ENCODE assay signal across 10 mouse cellular contexts in the genomic region with DNA sequence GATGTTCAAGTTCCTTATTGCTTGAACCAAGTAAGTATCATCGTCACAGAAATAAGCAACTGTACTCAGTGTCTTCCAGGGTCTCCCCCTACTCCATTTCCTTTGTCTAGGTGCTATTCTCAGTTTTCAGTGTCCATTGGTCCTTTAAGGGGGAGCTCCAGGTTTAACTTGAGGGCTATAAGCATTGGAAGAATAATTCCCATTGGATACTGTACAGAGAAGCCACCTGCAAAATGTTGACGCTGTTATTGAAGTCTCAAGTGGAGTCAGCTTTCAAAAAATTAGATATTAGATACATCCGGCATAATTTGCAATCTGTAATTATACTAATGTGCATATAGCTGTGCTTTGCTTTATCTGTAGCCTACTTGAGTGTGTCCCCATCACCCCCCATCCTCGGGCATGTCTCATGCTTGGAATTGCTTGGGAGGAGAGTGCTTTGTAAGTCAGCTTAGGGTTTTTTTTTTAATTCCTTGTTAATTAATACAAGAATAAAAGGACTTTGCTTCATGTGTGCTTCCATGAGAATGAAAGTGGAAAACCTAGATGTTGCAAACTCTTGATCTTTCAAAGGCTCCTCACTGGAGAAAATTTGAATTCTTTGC.
DNase-seq lines count a peak whose midpoint lies in the region; ATAC-seq and TF ChIP-seq lines count a peak whose summit lies in the region.
"Had no signal": no experiment of that assay in that cellular context is flagged by ENCODE, and none has a peak within 500 bp of the region (broad histone marks: within the 10 kb centered on the region; RNA-seq: fewer than 3 reads in every experiment).

No protein-coding gene starts in this region.

- H3K36me3 ChIP-seq in hindbrain, embryonic 12.5 days, result peaks cover 51% of the 10 kb centered on the region
- peaks cover 45% of the 10 kb centered on the region for H3K36me3 ChIP-seq in midbrain, embryonic 13.5 days

- TF ChIP-seq POLR2A in brain, embryonic 14.5 days (IDR thresholded peaks at IDR 0.05; ENCODE audit: borderline replicate concordance, extremely low read depth, insufficient read depth, insufficient read length, poor library complexity, severe bottlenecking), result no peak

- H3K4me2 ChIP-seq in hindbrain, embryonic 12.5 days (replicated peaks), result peak overlapping the region; percentile 59
- peak overlapping the region; percentile 74 for H3K4me2 ChIP-seq in midbrain, embryonic 13.5 days (replicated peaks)

- no peaks in the 10 kb centered on the region for H3K9me3 ChIP-seq in hindbrain, embryonic 12.5 days (replicated peaks)
- H3K9me3 ChIP-seq in midbrain, embryonic 13.5 days, result no peaks in the 10 kb centered on the region

- H3K9ac ChIP-seq in hindbrain, embryonic 12.5 days, result peak overlapping the region; percentile 70
- peak overlapping the region; percentile 91 for H3K9ac ChIP-seq in midbrain, embryonic 13.5 days (replicated peaks)
- H3K9ac ChIP-seq: liver, embryonic 14.5 days had no signal

- no peak for ATAC-seq in hindbrain, embryonic 12.5 days (ENCODE audit: low FRiP score)
- ATAC-seq in midbrain, embryonic 13.5 days, result no peak

- 75% methylated on average over 4 of the region's 4 CpGs for WGBS in hindbrain, embryonic 12.5 days
- 47% methylated on average over 4 of the region's 4 CpGs for WGBS in midbrain, embryonic 13.5 days

- peak; percentile 39 for DNase-seq in 3T3-L1 (ENCODE audit: low read depth, low spot score)
- peak; percentile 74 for DNase-seq in brain, embryonic 14.5 days (ENCODE audit: low read depth)
- DNase-seq in T-cell, adult 2 months (ENCODE audit: low spot score), result no peak
- no peak for DNase-seq in spleen, adult 12 weeks (ENCODE audit: low spot score)
- DNase-seq in left cerebral cortex, adult 9 months (ENCODE audit: low spot score in 2 of 2), result no peak
- DNase-seq: gastrocnemius, postnatal 36 days had no signal

- H3K4me1 ChIP-seq in hindbrain, embryonic 12.5 days, result peaks cover 45% of the 10 kb centered on the region
- peaks cover 58% of the 10 kb centered on the region for H3K4me1 ChIP-seq in midbrain, embryonic 13.5 days (replicated peaks)

- H3K4me3 ChIP-seq in hindbrain, embryonic 12.5 days, result peak overlapping the region; percentile 31
- peak overlapping the region; percentile 67 for H3K4me3 ChIP-seq in midbrain, embryonic 13.5 days (replicated peaks)

- peak overlapping the region; percentile 91 for H3K27ac ChIP-seq in hindbrain, embryonic 12.5 days
- peak overlapping the region; percentile 96 for H3K27ac ChIP-seq in midbrain, embryonic 13.5 days
- H3K27ac ChIP-seq: kidney, postnatal 0 days; liver, embryonic 14.5 days had no signal

- no peaks in the 10 kb centered on the region for H3K27me3 ChIP-seq in hindbrain, embryonic 12.5 days
- no peaks in the 10 kb centered on the region for H3K27me3 ChIP-seq in midbrain, embryonic 13.5 days

- TF ChIP-seq CTCF in brain, embryonic 14.5 days (IDR thresholded peaks at IDR 0.05; ENCODE audit: borderline replicate concordance, extremely low read depth, insufficient read depth, insufficient read length), result no peak

Comparison
In these comparisons a context has a peak if more than half of its experiments do, and no peak if none do; other contexts are left out.
1. DNase-seq: peak in 3T3-L1 (single experiment) and brain, embryonic 14.5 days (single experiment); none in T-cell, adult 2 months (single experiment), spleen, adult 12 weeks (single experiment) and left cerebral cortex, adult 9 months (0 of 2).